ENCODE assay signal across 8 mouse cellular contexts in the genomic region with DNA sequence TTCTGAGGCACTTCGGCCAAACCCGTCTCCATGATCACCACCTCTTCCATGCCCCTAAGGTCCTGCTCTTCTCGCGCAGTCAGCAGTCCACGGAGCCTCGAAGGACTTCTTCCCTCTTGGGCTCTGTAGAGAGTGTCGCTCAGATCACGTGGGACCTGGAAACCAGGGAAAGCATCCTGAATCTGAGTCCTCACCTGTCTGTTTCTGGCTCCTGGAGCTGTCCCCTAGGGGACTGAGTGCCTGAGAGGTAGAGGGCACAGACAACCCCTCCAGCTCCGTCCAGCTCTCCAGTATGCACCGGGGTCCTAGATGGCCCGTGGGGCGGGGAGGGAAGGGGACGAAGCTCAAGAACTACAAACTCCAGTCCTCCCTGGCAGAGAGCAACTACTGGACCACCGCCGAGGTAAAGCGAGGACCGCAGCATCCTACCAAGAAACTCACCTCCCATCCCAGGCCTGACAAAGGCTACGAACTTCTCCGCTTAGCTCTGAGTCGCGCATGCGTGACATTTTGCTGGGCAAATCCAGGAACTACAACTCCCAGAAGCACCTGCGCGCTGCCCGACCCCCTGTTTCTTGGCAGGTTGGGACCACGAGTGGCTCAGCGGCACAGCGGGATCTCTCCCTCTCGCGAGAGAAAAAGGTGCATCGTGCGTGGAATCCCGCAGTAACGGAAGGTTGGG. TPM values are rescaled to one million over a fixed set of nuclear protein-coding genes. Genes with fewer than 3 reads are reported as not detected.
DNase-seq lines count a peak whose midpoint lies in the region; ATAC-seq lines count a peak whose summit lies in the region.

A gene (minus strand): TSS at position 528 of the 682 bp plus-strand sequence.

- peaks cover 26% of the 10 kb centered on the region for H3K36me3 ChIP-seq in hindbrain, embryonic 14.5 days (replicated peaks; ENCODE audit: control insufficient read depth, insufficient read depth)

- peak within 1 kb of the TSS; percentile 79 for H3K9ac ChIP-seq in hindbrain, embryonic 14.5 days

- H3K9me3 ChIP-seq in hindbrain, embryonic 14.5 days (ENCODE audit: control insufficient read depth, low read length), result peaks cover 13% of the 10 kb centered on the region

- H3K27ac ChIP-seq in hindbrain, embryonic 14.5 days, result peak within 1 kb of the TSS; percentile 71

- WGBS in hindbrain, embryonic 14.5 days, result 7% methylated on average over 34 of the region's 34 CpGs

- H3K27me3 ChIP-seq in hindbrain, embryonic 14.5 days (ENCODE audit: control insufficient read depth, insufficient read depth, low read length), result no peaks in the 10 kb centered on the region

- peak within 1 kb of the TSS; percentile 89 for H3K4me2 ChIP-seq in hindbrain, embryonic 14.5 days (replicated peaks)

- peak within 1 kb of the TSS; percentile 65 for H3K4me3 ChIP-seq in hindbrain, embryonic 14.5 days (replicated peaks; ENCODE audit: low read length)

- peak; percentile 82 for DNase-seq in T-cell, adult 2 months (ENCODE audit: low spot score)
- peak; percentile 94 for DNase-seq in cerebellum, postnatal 14 days
- DNase-seq in frontal cortex, postnatal 36 days (ENCODE audit: low spot score in 2 of 2), result peak; percentile 88 to 95
- DNase-seq in hindbrain, embryonic 14.5 days (ENCODE audit: low spot score), result peak; percentile 96
- DNase-seq in layer of hippocampus, postnatal 25 days (ENCODE audit: extremely low spot score in 1 of 2, low spot score in 1 of 2), result peak; percentile 82
- peak; percentile 92 for DNase-seq in lung, postnatal 10 days
- peak; percentile 75 for DNase-seq in ovary, postnatal 14 days (ENCODE audit: low spot score)
- peak; percentile 96 for DNase-seq in thymus, postnatal 0 days (ENCODE audit: low spot score)

- H3K4me1 ChIP-seq in hindbrain, embryonic 14.5 days (replicated peaks; ENCODE audit: control insufficient read depth, insufficient read depth, low read length), result peaks cover 8% of the 10 kb centered on the region; the same call in 1 of the 2 replicates

- ATAC-seq in hindbrain, embryonic 14.5 days (ENCODE audit: low FRiP score), result peak; percentile 96

RNA-seq across cellular contexts. Expression of the gene that starts here (rescaled TPM):
- polyA plus RNA-seq in hindbrain, embryonic 14.5 days (2014; fragmentation: Nextera tagmentation; extraction: Ambion mirVana), result 27.1 and 28.9 TPM in 2 replicates
- 10 to 100 TPM; 21.9 to 22.8 TPM for total RNA-seq in layer of hippocampus, postnatal 25 days (2021)
- 16.4 and 18.9 TPM in 2 replicates for polyA plus RNA-seq in thymus, postnatal 0 days (2015; fragmentation: Nextera tagmentation; extraction: Ambion mirVana)

Comparison
In these comparisons a context has a peak if more than half of its experiments do, and no peak if none do; other contexts are left out.
1. Peak in every context shown above with its lines: DNase-seq, ATAC-seq, H3K4me3 ChIP-seq and H3K27ac ChIP-seq.